Mouse (Mus musculus) naive thymus-derived CD4-positive, alpha-beta T cell, adult 2 months (primary cell): Measurements from ENCODE around the gene Hist1h4b.
"Not testable (repeated sequence)": the region's sequence is repeated elsewhere in the genome, so short reads cannot be mapped to it uniquely, and the experiment has no call there.

ENCODE experiments used
- DNase-seq: peaks from one replicate; pipeline ENCODE4 v3.0.0-alpha.2; 2011; ENCODE audit warnings: low read depth

Gene Hist1h4b

DNA sequence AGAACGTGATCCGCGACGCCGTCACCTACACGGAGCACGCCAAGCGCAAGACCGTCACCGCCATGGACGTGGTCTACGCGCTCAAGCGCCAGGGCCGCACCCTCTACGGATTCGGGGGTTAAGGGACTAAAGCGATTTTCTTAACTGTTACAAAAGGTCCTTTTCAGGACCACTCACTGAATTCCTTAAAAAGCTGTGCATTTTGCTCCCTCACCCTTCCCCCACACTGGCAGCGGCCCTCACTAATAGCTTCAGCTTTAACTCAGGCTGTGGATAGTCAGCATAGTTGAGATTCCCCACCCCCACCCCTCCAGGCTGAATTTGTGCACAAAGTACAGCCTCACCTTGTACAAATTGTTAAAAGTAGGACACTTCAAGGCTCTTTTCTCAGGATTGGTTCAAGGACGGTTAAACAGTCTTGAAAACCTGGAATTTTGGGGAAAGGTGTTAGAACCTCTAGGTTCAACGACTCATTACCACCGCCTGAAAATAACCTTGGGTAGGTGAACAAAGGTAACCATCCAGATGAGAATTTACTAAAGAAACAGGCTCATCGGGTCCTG, 479 bp downstream of the Hist1h4b start:
- DNase-seq: peak; percentile 59

- no peak for DNase-seq
Observed at GRCm38 (mm10) chr13:23757921-23758320, 1.1 kb downstream of the Hist1h4b start.

DNA sequence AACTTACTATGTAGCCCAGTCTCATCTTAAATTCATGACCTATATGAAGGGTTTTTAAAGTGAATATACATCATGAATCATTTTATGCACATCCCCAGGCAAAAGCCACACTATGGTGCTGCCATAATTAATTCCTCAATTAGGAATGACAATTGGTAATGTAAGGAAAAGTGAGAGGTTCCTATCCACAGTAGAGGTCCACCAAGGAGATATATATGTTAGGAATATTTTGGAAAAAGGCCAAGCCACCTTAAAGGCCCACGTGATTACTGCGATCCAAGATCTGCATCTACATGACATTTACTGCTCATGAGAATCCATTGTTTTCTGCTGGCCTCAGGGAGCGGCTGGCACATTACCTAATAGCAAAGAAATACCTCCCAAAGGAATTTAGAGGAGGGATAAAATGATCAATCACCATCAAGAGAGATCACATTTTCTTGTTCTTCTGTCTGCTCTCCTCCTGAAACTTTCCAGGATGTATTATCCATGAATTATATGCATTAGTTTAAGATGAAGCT, 2.5 kb downstream of the Hist1h4b start:
- DNase-seq: peak; percentile 4

GRCm38 (mm10) chr13:23759916-23760239, 3.1 kb downstream of the Hist1h4b start:
- no peak for DNase-seq

DNA sequence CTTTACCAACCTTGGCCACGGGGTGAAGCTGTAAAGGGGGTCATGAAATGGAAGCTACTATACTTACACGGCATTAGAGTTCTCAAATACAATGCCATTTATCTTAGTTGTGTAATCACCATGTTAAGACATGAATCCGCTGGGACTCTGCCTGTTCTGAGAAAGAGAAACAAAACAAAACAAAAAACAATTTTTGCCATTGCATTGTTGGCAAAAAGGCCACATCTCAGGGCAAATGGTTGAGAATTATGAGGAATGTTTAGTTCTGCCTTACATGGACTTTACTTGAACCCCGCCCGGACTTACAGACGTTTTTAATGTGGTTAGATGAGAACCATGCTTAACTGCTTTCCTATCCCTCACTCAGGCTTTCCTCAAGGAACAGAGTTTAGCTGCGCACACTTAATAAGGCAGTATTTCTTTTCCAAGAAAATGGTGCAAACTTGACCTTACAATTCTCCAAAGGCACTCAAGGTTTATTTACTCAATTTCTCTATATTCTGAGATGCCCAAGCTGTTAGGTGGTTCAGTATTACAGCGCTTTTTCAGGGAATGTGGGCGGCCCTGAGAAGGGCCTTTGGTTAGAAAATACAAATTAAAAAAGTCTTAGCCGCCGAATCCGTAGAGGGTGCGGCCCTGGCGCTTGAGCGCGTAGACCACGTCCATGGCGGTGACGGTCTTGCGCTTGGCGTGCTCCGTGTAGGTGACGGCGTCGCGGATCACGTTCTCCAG, 3.6 kb downstream of the Hist1h4b start:
- DNase-seq: peak; percentile 52

GRCm38 (mm10) chr13:23760972-23761864, 4.4 kb downstream of the Hist1h4b start, which contains the start of gene Hist1h4a:
Hist1h4a (minus strand) TSS chr13:23761230.
- peak; percentile 99 for DNase-seq

DNA sequence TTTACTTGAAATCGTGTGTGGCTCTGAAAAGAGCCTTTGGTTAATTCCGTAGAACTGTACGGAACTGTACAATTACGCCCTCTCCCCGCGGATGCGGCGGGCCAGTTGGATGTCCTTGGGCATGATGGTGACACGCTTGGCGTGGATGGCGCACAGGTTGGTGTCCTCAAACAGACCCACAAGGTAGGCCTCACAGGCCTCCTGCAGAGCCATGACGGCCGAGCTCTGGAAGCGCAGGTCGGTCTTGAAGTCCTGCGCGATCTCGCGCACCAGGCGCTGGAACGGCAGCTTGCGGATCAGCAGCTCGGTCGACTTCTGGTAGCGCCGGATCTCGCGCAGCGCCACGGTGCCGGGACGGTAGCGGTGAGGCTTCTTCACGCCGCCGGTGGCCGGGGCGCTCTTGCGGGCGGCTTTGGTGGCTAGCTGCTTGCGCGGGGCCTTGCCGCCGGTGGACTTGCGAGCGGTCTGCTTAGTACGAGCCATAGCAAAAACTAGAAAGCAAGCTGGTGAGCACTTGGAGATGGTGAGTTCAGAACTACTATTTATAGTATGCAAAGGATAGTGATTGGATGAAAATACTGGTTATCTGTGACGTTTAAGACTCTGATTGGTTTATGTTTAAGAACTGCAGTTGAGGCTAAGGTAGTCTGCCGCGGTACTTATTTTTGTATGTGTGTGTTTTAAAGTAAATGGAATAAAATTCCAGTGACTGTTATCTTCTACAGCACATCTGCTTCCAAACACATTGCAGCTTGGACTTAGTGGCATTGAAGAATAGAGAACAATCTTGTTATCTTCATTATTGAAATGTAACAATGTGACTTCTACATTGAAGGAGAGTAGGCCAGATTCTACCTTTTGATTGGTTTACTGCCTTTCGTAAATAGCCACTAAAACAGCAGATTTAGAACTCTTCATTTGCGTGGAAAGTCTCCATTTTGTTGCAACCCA, 5.3 kb downstream of the Hist1h4b start, which contains the start of gene Hist1h3a:
Gene Hist1h3a (minus strand): TSS at position 516 of the 951 bp plus-strand sequence.
- DNase-seq: peak; percentile 92

GRCm38 (mm10) chr13:23763242-23763585, 6.4 kb downstream of the Hist1h4b start:
- DNase-seq: no peak

DNA sequence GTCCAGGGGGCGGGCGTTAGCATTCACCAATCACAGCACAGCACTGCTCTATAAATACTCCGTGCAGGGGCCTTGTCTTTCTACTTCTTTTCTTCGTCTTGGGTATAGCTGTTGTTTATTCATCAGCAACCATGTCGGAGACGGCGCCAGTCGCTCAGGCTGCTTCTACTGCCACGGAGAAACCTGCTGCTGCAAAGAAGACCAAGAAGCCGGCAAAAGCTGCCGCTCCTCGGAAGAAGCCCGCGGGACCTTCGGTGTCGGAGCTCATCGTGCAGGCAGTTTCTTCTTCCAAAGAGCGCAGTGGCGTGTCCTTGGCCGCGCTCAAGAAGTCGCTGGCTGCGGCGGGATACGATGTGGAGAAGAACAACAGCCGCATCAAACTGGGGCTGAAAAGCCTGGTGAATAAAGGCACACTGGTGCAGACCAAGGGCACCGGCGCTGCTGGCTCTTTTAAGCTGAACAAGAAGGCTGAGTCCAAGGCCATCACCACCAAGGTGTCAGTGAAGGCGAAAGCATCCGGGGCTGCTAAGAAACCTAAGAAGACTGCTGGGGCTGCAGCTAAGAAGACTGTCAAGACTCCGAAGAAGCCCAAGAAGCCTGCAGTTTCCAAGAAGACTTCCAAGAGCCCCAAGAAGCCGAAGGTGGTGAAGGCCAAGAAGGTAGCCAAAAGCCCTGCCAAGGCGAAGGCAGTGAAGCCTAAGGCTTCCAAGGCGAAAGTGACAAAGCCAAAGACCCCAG, 6.9 kb downstream of the Hist1h4b start, which contains the start of gene Hist1h1a:
Gene Hist1h1a (plus strand): TSS at position 81 of the 738 bp plus-strand sequence.
- DNase-seq: peak; percentile 95

- DNase-seq: peak; percentile 7
Observed at GRCm38 (mm10) chr13:23764324-23765171, 7.7 kb downstream of the Hist1h4b start.

DNA sequence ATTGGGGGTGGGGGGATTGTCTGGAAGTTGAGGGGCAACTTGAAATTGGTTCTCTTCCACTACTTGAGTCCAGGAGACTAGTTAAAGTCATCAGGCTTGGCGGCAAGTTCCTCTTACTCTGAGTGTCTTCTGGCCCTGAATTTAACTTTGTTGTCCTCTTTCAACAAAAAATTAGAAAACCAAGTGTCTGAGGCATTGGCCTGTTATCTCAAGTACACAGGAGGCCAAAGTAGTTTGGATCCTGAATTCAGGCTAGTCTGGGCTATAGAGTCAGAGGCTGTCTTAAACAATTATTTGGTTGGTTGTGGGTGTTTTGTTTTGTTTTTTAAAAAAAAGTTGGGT, 8.3 kb downstream of the Hist1h4b start:
- peak; percentile 6 for DNase-seq

DNA sequence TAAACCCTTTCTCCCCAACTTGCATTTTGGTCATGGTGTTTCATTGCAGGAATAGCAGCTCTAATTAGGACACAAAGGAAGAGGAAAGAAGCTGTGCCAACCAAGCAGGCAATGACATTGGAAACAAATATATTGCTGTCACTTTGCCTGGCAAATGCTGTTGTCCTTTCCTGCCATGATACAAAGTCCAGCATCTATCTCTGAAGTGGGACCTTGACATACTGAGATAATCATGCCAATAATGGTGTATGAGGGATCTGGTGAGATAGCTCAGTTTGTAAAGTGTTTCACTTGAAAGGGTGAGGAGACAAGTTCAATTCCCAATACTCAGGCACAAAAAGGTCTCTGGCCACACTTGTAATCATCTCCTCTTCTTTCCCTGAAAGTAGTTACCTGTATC, 10.0 kb downstream of the Hist1h4b start:
- DNase-seq: no peak

GRCm38 (mm10) chr13:23768834-23769397, 12.1 kb downstream of the Hist1h4b start:
- DNase-seq: no peak

- DNase-seq: not testable (repeated sequence)
Observed at GRCm38 (mm10) chr13:23769613-23770012, 12.8 kb downstream of the Hist1h4b start, which contains the start of gene Trim38. Trim38 (plus strand) TSS chr13:23769913.

DNA sequence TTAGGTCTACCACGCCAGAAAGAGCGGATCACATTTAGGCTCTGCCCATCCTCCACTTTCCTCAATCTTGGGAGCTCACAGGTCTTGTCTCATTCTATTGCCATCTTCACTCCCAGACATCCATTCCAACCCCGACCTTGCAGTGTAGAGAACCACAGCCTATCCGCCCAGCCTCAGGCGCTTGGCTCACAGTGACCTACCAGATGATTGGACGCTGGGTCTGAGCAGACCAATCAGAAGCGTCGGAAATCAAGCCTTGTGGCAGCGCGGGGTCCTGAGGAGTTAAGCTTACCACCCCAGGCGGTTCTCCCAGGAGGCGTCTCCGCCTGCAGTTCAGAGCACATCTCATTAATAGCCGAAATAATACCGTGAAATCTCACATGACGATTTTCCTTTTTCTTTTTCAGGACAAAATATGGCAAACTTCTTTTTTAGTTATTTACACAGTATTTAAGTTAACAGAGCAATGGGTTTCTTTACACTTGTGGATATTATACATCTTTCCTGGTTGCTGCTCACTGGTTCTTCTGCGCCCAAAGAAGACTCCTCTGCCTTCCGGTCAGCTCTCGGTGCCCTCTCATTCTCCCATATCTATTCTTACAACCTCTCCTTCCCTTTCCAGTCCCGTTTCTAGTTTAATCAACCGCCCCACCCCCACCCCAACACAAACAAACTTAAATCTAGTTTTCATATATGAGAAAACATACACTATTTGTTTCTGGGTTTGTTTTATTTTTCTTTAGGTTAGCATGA, 15.9 kb downstream of the Hist1h4b start:
- no peak for DNase-seq

- DNase-seq: no peak
Observed at GRCm38 (mm10) chr13:23778339-23778738, 21.5 kb downstream of the Hist1h4b start.

DNA sequence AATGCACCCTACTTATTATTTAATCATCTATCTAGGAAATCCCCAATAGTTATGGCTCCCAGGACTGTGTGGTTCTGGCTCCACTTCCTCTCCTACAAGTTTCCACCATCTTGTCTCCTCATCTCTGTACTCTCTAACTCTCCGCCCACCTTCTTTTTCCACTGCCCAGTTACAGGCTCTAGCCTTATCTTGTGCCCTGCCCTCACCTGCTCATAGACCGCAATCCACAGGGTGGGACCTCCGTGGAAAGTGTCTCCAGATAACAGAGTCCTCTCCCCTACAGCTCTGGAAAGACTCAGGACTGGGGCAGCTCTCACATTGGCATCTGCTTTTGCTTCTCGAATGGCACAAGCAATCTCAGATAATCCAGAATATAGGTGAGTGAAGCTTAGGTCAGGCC, 22.2 kb downstream of the Hist1h4b start:
- no peak for DNase-seq

- DNase-seq: peak; percentile 69
Observed at GRCm38 (mm10) chr13:23792520-23792919, 35.7 kb downstream of the Hist1h4b start.

DNA sequence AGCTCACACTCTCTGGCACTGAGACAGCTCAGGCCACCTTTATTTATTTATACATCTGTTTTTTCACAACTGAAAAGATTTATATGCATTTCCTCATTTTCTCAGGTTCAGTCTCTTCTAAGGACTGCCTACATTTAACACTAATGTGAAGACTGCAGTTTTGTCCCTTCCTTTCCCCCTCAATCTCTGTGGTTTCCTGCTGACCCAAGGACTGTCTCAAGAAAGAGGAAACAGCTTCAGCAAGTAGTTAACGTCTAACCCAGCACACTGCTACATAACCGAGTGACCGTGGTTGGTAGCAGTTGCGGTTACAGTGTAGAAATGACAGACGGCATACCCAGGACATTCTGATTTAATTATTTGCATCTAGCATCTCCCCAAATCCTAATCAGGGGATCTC, 42.6 kb downstream of the Hist1h4b start:
- no peak for DNase-seq
